Mouse (Mus musculus) erythroid progenitor cell, adult 5-6 weeks (primary cell): ENCODE data around the gene Iqcf4. TPM values are rescaled to one million over a fixed set of nuclear protein-coding genes. Genes with fewer than 3 reads are reported as not detected.
"Not testable (repeated sequence)": the region's sequence is repeated elsewhere in the genome, so short reads cannot be mapped to it uniquely, and the experiment has no call there.

Source experiments
- ATAC-seq: replicated peaks from 2 replicates; pipeline ENCODE4 v1.8.0; 2016; ENCODE audit warnings: moderate number of reproducible peaks, mild to moderate bottlenecking, moderate TSS enrichment, inconsistent platforms; ENCODE audit not compliant: poor library complexity, low FRiP score, severe bottlenecking
- total RNA-seq, 2 experiments: library from RNA; stranded (forward) in 1 of 2; stranded (reverse) in 1 of 2; fragments of 150-400 nt in 1 of 2; fragments of 186-747, 209-891 nt in 1 of 2; gene quantifications; 2 replicates each; pipeline versions ENCODE4 v1.2.3 to v1.2.4; 2015 to 2017; ENCODE audit warnings: low replicate concordance in 2 of 2

Iqcf4 gene
- not detected in 2 replicates for total RNA-seq (2015; ENCODE audit: low replicate concordance)
- total RNA-seq (2017; ENCODE audit: low replicate concordance) = not detected in 2 replicates

GRCm38 (mm10) chr9:106570896-106571295 is at the start of gene Iqcf4:
TSS of gene Iqcf4 (minus strand) at chr9:106570996.
- no peak for ATAC-seq

DNA sequence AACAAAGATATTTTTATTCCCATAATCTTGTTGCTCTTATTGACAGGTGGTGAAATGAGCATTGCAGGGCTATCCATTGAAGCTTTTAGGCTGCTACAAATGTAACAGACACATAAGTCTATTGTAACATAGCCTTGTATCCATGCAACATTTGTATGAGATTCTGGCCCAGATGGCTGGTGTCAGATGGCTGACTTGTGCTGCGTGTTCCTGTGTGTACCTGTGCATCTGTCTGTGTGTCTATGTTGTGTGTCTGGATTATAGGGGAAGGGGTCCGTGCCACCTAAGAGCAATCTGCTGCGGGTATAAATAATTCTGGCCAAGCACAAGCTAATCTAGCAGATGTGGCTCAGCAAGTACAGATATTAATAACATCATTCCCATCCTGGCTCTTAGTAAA is 46.7 kb upstream of the Iqcf4 start:
- ATAC-seq = no peak

- ATAC-seq = no peak
Observed at GRCm38 (mm10) chr9:106616306-106616705, 45.5 kb upstream of the Iqcf4 start.

DNA sequence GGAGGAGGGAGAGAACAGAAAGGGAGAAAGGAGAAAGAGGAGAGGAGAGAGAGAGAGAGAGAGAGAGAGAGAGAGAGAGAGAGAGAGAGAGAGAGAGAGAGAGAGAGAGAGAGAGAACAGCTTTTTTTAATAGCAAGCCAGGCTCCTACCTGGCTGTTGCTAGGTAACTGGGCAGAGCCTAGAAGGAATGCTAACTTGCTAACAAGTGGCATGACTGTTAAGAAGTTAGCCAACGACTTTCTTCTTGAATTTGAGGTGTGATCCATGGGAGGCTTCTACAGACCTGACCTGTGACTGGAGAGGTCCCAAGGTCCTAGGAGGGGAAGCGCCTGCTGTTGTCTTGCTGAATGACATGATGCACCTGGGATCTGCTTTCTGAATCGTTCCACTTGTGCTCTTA is 43.8 kb upstream of the Iqcf4 start:
- ATAC-seq = no peak

DNA sequence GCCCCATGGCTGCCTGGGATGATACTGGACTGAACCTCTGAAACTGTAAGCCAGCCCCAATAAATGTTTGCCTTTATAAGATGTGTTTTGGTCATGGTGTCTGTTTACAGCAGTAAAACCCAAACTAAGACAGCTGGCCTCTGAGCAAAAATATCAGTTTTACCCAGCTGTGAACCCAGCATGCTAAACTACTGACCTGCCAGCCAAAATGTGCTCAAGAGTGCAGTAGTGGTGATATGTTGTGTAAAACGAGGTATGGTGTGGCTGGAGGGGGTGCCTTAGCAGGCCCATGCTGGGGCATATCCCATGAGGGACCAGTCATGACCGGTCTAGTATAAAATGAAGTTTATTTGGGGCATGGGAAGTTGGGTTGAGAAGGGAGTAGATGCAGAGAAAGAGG is 43.2 kb upstream of the Iqcf4 start:
- ATAC-seq = no peak

- no peak for ATAC-seq
Observed at GRCm38 (mm10) chr9:106610727-106611126, 39.9 kb upstream of the Iqcf4 start.

DNA sequence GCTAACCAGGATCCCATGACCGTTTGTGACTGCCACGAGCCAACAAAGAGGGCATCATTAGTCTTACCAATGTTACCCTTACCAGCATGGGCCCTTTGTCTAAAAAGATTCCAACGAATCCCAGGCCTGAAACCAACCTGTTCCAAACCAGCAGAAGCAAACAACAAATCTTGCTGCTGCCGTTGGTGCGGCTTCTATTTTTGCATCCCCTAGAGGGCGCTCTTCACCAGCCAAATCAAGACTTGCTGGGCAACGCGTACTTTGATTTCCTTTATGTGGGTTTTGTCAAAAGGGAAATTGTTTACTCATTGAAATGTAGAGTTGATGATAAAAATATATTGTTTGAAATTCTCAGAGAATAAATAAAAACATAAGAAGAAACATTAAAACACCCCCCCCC is 29.8 kb upstream of the Iqcf4 start:
- ATAC-seq = no peak

GRCm38 (mm10) chr9:106598466-106598865 is 27.7 kb upstream of the Iqcf4 start:
- ATAC-seq = no peak

DNA sequence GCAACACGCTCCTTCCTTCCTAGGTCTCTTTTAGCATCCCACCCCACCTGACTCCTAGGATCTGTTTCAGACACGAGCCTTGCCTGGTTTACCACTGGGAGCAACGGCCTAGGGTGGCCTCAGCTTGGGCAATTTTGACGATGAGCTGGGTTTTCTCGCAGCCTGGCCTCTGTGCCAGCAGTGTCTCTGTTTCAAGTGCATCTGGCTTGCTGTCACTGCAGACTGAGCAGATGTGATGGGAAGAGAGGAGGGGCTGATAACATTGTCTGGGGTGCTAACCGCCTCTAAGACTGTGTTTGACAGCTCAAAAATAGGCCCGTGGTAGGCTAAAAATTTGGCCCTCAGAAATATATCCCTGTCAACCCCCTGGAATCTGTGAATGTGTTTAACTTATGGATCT is 25.0 kb upstream of the Iqcf4 start:
- no peak for ATAC-seq

GRCm38 (mm10) chr9:106595402-106595801 is 24.6 kb upstream of the Iqcf4 start:
- ATAC-seq = not testable (repeated sequence)

GRCm38 (mm10) chr9:106592158-106592557 is 21.4 kb upstream of the Iqcf4 start:
- ATAC-seq = no peak

DNA sequence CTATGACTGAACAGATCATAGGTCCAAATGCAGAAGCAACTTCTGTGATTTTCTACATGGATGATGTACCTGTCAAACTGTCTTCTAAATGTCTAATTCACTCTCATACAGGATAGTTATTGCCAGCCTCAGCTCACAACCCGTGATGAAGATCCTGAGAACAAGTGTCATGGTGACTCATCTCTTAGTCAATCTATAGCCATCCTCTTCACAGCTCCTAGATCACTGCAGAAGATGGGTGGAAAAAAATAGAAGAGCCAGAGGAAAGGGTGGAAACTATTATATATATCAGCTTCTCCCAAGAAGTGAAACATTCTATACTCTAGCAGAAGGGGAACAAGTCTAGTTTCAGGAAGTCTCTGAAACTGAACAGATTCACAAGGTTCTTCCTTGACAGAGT is 11.8 kb upstream of the Iqcf4 start:
- ATAC-seq = no peak

DNA sequence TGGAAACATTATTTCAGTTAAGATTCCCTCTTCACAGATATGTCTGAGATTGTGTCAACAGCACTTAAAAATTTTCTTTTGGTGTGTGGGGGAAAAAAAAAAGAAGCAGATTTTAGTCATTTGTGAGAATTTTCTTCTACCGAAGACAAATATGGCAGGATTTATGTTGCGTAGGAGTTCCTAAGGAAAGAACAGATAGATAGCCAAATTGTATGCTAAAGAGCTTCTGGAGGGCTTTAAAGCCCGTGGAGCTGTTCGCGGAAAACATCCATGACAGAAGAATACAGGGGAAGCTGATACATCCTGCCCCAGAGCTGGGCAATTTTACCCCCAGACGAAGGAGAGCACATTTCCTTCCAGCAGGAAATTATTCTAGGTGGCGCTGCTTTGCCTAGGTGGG is 9.2 kb upstream of the Iqcf4 start:
- ATAC-seq = no peak

- no peak for ATAC-seq
Observed at GRCm38 (mm10) chr9:106576112-106576511, 5.3 kb upstream of the Iqcf4 start.

- ATAC-seq = no peak
Observed at GRCm38 (mm10) chr9:106573366-106573765, 2.6 kb upstream of the Iqcf4 start.

- ATAC-seq = no peak
Observed at GRCm38 (mm10) chr9:106572186-106572585, 1.4 kb upstream of the Iqcf4 start.

DNA sequence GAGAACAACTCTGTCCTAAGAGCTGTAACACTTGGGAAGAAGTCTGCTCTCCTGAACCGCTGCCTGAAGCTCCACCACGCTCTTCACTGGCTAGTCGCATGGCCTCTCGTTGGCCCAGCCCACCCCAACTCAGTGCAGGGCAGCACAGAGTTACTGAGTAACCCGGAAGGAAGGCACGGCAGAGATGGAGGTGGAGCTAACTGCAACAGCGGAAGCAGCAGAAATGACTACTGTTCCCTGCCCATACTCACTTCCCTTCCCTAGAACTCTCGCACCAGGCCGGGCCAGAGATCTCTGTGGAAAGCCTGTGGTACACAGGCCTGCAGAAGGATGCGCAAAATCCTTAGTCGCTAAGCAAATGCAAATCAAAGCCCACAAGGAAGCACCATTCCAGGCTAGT is 4.4 kb downstream of the Iqcf4 start:
- ATAC-seq = no peak

GRCm38 (mm10) chr9:106564025-106564424 is 6.8 kb downstream of the Iqcf4 start:
- ATAC-seq = no peak

DNA sequence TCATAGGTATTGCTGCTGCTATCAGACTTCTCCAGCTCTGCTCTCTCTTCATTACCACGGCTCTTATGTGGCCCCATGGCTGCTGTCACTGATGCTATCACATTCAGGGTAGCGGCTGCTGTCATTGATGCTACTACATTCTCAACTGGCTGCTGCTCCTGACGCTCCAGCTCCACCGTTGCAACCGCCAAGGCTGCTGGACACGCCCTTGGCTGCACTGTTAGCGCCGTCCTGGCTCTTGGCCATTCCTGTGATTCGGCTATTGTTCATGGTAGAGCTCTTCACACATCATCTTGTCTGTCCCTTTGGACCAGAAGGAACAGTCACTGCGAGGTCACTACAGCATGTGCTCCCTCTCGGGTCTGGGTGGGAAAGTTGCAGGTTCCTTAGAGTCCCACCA is 8.5 kb downstream of the Iqcf4 start:
- no peak for ATAC-seq

DNA sequence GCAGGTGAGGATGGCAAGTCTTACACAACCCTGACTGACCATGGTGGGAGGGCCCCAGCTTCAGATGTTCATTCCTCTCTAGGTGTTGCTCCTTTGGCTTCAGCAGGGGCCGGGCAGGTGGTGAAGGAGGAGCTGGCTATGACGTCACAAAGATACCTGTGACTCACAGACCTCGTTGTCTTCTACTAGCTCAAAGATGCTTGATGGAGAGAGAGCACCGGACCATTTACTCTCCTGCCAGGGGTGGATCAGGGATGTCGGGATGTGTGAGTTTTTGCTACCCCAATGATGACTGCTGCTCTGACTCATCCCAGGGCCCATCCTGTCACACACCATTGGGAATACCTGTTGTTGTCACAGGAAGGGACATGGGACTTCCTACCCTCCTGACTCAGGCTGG is 9.3 kb downstream of the Iqcf4 start, which contains the start of gene Iqcf3:
Iqcf3 (minus strand) TSS at position 101 of the 400 bp plus-strand sequence.
- no peak for ATAC-seq

GRCm38 (mm10) chr9:106534975-106535374 is 35.8 kb downstream of the Iqcf4 start:
- no peak for ATAC-seq

DNA sequence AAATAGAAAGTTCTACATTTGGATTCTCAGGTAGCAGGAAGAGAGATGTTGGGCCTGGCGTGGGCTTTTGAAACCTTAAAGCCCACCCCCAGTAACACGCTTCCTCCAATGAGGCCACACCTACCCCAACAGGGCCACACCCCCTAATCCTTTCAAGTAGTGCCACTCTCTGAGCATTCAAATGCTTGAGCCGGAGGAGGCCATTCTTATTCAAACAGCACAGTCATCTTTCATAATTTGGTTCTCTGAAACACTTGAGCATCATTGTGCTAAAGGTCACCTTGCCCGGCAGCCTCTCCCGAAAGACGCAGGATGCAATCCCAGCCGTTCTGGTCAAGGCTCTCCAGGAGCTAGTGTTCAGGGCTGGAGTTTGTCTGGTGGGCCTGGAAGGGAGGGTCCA is 36.5 kb downstream of the Iqcf4 start:
- no peak for ATAC-seq

- ATAC-seq = 0 out of 2 replicates have a peak, but pooled peaks have one; percentile 54
Observed at GRCm38 (mm10) chr9:106531833-106532232, 39.0 kb downstream of the Iqcf4 start.
